Mouse (Mus musculus): ENCODE measurements around the gene Cd300lg. TPM values are rescaled to one million over a fixed set of nuclear protein-coding genes. Genes with fewer than 3 reads are reported as not detected.
A peak's percentile ranks its signal among the peaks of the same experiment; 100 is the strongest.

Gene Cd300lg
- polyA plus RNA-seq, 1 experiment: 18.3 TPM

DNA sequence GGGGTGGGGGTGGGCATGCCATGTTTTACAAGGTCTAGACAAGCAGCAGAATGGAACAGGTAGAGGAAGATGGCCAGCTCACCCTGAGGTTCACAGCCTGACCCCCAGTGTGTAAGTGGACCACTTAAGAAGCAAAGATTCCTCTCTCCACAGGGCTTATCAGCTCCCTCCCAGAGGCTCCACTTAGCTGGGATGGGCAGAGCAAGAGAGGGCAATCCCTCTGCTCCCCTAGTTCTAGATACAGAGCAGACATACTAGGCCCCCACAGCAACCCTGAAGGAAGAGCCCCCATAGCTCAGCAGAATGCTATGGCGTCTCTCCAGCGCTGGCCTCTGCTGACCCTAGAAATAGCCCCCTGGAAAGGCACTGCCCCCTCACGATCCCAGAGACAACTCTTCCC lies 54.4 kb downstream of the Cd300lg start:
- no peaks in the 10 kb centered on the region; the same call in 1 of the 2 replicates for H3K27me3 ChIP-seq (ENCODE audit: control insufficient read depth, insufficient read depth, low read length)
- no peaks in the 10 kb centered on the region for H3K36me3 ChIP-seq (ENCODE audit: control insufficient read depth, insufficient read depth, low read length)
- DNase-seq: no peak
- TF ChIP-seq CTCF (IDR thresholded peaks at IDR 0.05; ENCODE audit: borderline replicate concordance, control insufficient read depth, extremely low read depth, insufficient read depth, low read length, poor library complexity): no peak
- no peak for TF ChIP-seq POLR2A (IDR thresholded peaks at IDR 0.05; ENCODE audit: control insufficient read depth, extremely low read depth, insufficient read depth, low read length, poor library complexity)
- 0 out of 2 replicates have a peak, but pooled peaks cover 4% of the 10 kb centered on the region for H3K4me1 ChIP-seq (replicated peaks; ENCODE audit: control insufficient read depth, insufficient read depth, low read length)
- H3K4me3 ChIP-seq (ENCODE audit: control insufficient read depth, insufficient read depth, low read length): no peak overlapping the region
- no peak overlapping the region for H3K27ac ChIP-seq (ENCODE audit: control insufficient read depth, insufficient read depth, low read length)
- 99% methylated on average over 3 of the region's 3 CpGs for WGBS

DNA sequence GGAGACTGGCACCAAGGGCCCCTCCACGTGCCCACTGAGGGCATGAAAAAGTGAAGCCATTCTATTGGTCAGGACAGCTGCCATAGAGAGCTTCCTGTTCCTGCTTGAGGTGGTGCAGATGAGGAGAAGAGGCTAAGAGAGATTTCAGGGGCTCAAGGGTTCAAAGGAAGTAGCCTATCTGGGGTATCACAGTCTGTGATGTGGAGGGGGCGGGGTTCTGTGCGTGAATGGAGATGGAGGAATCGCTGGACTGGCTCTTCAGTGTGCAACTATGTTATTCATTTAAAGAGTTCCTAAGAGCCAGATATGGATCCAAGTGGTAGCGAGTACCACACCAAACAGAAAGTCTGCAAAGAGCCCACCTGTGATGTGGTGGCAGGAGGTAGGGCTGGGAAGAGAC lies 55.1 kb downstream of the Cd300lg start:
- Histone ChIP-seq H3K4me1 (replicated peaks; ENCODE audit: control insufficient read depth, insufficient read depth, low read length) (0 out of 2 replicates have a peak, but pooled peaks cover 4% of the 10 kb centered on the region), H3K27ac (ENCODE audit: control insufficient read depth, insufficient read depth, low read length) (no peak overlapping the region), H3K36me3 (ENCODE audit: control insufficient read depth, insufficient read depth, low read length) (no peaks in the 10 kb centered on the region), H3K27me3 (ENCODE audit: control insufficient read depth, insufficient read depth, low read length) (no peaks in the 10 kb centered on the region; the same call in 1 of the 2 replicates), H3K4me3 (ENCODE audit: control insufficient read depth, insufficient read depth, low read length) (no peak overlapping the region)
- TF ChIP-seq CTCF (IDR thresholded peaks at IDR 0.05; ENCODE audit: borderline replicate concordance, control insufficient read depth, extremely low read depth, insufficient read depth, low read length, poor library complexity) (no peak), POLR2A (IDR thresholded peaks at IDR 0.05; ENCODE audit: control insufficient read depth, extremely low read depth, insufficient read depth, low read length, poor library complexity) (no peak)
- 59% methylated on average over 5 of the region's 5 CpGs for WGBS
- DNase-seq: no peak

DNA sequence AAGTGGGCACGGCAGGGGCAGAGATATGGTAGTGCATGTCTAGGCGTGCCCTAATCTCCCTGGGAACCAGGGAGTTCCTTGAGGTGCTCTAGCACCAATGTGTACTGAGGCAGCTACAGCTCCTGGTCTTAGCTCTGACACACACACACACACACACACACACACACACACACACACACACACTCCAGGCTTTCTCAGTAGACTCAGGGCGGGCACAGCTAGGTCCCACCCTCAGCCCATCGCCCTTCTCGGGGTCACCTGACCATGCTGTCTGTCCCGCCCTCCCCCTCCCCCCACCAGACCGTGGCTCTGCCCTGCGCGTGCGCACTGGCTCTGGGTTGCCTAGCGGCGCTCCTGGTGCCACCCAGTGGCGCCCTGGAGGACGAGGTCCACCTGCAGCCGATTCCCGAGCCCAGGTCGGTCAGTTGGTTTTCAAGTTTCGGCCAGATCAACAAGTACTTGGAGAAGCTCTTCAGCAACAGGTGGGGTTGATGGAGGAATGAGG lies 55.6 kb downstream of the Cd300lg start:
- H3K27me3 ChIP-seq (ENCODE audit: control insufficient read depth, insufficient read depth, low read length): no peaks in the 10 kb centered on the region; the same call in 1 of the 2 replicates
- 0 out of 2 replicates have a peak, but pooled peaks cover 4% of the 10 kb centered on the region for H3K4me1 ChIP-seq (replicated peaks; ENCODE audit: control insufficient read depth, insufficient read depth, low read length)
- no peak overlapping the region for H3K4me3 ChIP-seq (ENCODE audit: control insufficient read depth, insufficient read depth, low read length)
- TF ChIP-seq CTCF (IDR thresholded peaks at IDR 0.05; ENCODE audit: borderline replicate concordance, control insufficient read depth, extremely low read depth, insufficient read depth, low read length, poor library complexity) (no peak), POLR2A (IDR thresholded peaks at IDR 0.05; ENCODE audit: control insufficient read depth, extremely low read depth, insufficient read depth, low read length, poor library complexity) (no peak)
- 2% methylated on average over 18 of the region's 18 CpGs for WGBS
- peak; percentile 19 for DNase-seq
- H3K36me3 ChIP-seq (ENCODE audit: control insufficient read depth, insufficient read depth, low read length): no peaks in the 10 kb centered on the region
- no peak overlapping the region for H3K27ac ChIP-seq (ENCODE audit: control insufficient read depth, insufficient read depth, low read length)

DNA sequence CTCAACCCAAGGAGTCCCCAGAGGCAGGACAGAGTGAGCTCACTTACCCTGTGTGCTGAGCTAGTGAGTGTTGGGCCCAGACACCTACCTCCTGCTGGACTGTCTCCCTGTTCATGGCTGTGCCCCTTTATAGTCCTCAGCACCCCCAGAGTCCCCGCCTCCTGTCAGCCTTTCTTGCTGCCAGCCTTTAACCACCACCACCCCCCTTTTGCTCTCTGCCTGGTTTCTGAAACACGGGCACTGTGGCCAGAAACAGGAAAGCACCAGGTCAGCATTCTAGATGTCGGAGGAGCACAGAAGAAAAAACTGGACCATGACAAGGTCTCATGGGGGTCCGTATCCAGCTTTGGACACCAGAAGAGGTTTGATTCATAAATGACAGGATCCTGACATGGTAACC lies 59.9 kb downstream of the Cd300lg start, which contains the start of gene Ppy:
Gene Ppy (minus strand): TSS at position 101 of the 400 bp plus-strand sequence.
- 72% methylated on average over 4 of the region's 4 CpGs for WGBS
- H3K4me3 ChIP-seq (ENCODE audit: control insufficient read depth, insufficient read depth, low read length): no peak within 1 kb of the TSS
- 0 out of 2 replicates have a peak, but pooled peaks cover 4% of the 10 kb centered on the region for H3K4me1 ChIP-seq (replicated peaks; ENCODE audit: control insufficient read depth, insufficient read depth, low read length)
- H3K27ac ChIP-seq (ENCODE audit: control insufficient read depth, insufficient read depth, low read length): no peak within 1 kb of the TSS
- H3K36me3 ChIP-seq (ENCODE audit: control insufficient read depth, insufficient read depth, low read length): no peaks in the 10 kb centered on the region
- TF ChIP-seq CTCF (IDR thresholded peaks at IDR 0.05; ENCODE audit: borderline replicate concordance, control insufficient read depth, extremely low read depth, insufficient read depth, low read length, poor library complexity) (no peak), POLR2A (IDR thresholded peaks at IDR 0.05; ENCODE audit: control insufficient read depth, extremely low read depth, insufficient read depth, low read length, poor library complexity) (no peak)
- no peak for DNase-seq
- no peaks in the 10 kb centered on the region; the same call in 1 of the 2 replicates for H3K27me3 ChIP-seq (ENCODE audit: control insufficient read depth, insufficient read depth, low read length)

DNA sequence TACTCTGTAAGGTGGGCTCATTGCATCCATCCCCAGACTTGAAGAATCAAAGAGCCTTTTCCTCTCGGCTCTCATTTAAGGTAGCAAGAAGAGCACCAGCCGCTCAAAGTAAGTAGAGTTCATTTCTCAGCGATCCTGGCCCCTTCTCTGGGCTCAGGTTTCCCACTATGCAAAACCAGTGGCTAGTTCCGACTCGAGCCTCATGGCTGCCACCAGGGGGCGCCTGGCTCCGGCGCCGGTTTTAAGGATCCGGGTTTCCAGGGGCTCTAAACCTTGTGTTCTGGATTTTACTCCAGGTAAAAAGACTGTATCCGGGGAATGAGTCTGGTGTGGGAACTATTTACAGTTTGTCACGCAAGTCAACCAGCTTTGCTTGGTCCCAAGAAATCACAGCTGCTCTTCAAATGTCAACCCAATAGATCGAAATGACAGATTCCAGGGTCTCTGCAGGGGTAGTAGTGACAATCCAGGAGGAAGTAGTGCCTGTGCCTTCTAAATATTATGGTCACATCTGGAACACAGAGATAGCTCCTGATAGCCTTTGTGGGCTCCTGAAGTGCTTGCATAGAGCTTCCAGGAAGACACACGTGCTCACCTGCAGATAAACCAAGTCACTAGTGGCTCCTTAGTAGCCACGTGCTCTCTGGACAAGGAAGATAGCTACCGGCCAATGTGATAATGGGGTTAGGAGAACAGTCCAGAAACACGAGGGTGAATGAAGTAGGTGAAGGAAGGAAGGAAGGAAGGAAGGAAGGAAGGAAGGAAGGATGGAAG lies 61.4 kb downstream of the Cd300lg start:
- Histone ChIP-seq H3K4me1 (replicated peaks; ENCODE audit: control insufficient read depth, insufficient read depth, low read length) (no peaks in the 10 kb centered on the region), H3K27ac (ENCODE audit: control insufficient read depth, insufficient read depth, low read length) (no peak overlapping the region), H3K4me3 (ENCODE audit: control insufficient read depth, insufficient read depth, low read length) (no peak overlapping the region), H3K36me3 (ENCODE audit: control insufficient read depth, insufficient read depth, low read length) (no peaks in the 10 kb centered on the region), H3K27me3 (ENCODE audit: control insufficient read depth, insufficient read depth, low read length) (peaks cover 7% of the 10 kb centered on the region; the same call in 1 of the 2 replicates)
- WGBS: 12% methylated on average over 17 of the region's 17 CpGs
- no peak for TF ChIP-seq POLR2A (IDR thresholded peaks at IDR 0.05; ENCODE audit: control insufficient read depth, extremely low read depth, insufficient read depth, low read length, poor library complexity)
- peak; percentile 88 for TF ChIP-seq CTCF (IDR thresholded peaks at IDR 0.05; ENCODE audit: borderline replicate concordance, control insufficient read depth, extremely low read depth, insufficient read depth, low read length, poor library complexity)
- peak; percentile 41 for DNase-seq

Other genes with a start within 250 kb of the Cd300lg start
- 1.9 and 2.1 TPM in 2 replicates for gene Meox1, start 147.1 kb upstream of the Cd300lg start, polyA plus RNA-seq (2012; rRNA removed)
- gene Sost, start 74.5 kb upstream of the Cd300lg start, polyA plus RNA-seq (2012; rRNA removed): 3.1 and 5.0 TPM in 2 replicates
- gene Cfap97d1, start 57.2 kb upstream of the Cd300lg start, polyA plus RNA-seq (2012; rRNA removed): not detected in 2 replicates
- gene Dusp3, start 54.5 kb upstream of the Cd300lg start, polyA plus RNA-seq (2012; rRNA removed): 12.3 and 19.7 TPM in 2 replicates
- 0.28 and 0.50 TPM in 2 replicates for gene Mpp3, start 13.0 kb upstream of the Cd300lg start, polyA plus RNA-seq (2012; rRNA removed)
- 3.7 and 3.8 TPM in 2 replicates for gene Mpp2, start 47.0 kb downstream of the Cd300lg start, polyA plus RNA-seq (2012; rRNA removed)
- 11.8 TPM in 2 replicates for gene Ppy, start 59.8 kb downstream of the Cd300lg start, polyA plus RNA-seq (2012; rRNA removed)
- gene Pyy, start 66.3 kb downstream of the Cd300lg start, polyA plus RNA-seq (2012; rRNA removed): 51.8 and 53.2 TPM in 2 replicates
- 0.09 and 0.43 TPM in 2 replicates for gene Nags, start 104.0 kb downstream of the Cd300lg start, polyA plus RNA-seq (2012; rRNA removed)
- gene Tmem101, start 114.9 kb downstream of the Cd300lg start, polyA plus RNA-seq (2012; rRNA removed): 26.2 and 31.3 TPM in 2 replicates
- 36.1 and 42.2 TPM in 2 replicates for gene Lsm12, start 143.8 kb downstream of the Cd300lg start, polyA plus RNA-seq (2012; rRNA removed)
- gene G6pc3, start 148.1 kb downstream of the Cd300lg start, polyA plus RNA-seq (2012; rRNA removed): 48.6 and 56.5 TPM in 2 replicates
- 76.8 and 81.7 TPM in 2 replicates for gene Hdac5, start 188.7 kb downstream of the Cd300lg start, polyA plus RNA-seq (2012; rRNA removed)
- 13.0 and 17.7 TPM in 2 replicates for gene BC030867, start 207.4 kb downstream of the Cd300lg start, polyA plus RNA-seq (2012; rRNA removed)
- 0.12 and 0.27 TPM in 2 replicates for gene Asb16, start 227.2 kb downstream of the Cd300lg start, polyA plus RNA-seq (2012; rRNA removed)
- gene Tmub2, start 243.4 kb downstream of the Cd300lg start, polyA plus RNA-seq (2012; rRNA removed): 74.1 and 74.2 TPM in 2 replicates